Mouse (Mus musculus): Measurements from ENCODE around the gene Agbl2. TPM values are rescaled to one million over a fixed set of nuclear protein-coding genes. Genes with fewer than 3 reads are reported as not detected.

Agbl2 gene
- polyA plus RNA-seq, 1 experiment from 2014 or later: 0.89 TPM

GRCm38 (mm10) chr2:90746538-90746865 is 36.0 kb upstream of the Agbl2 start:
- ATAC-seq (no peak), DNase-seq (ENCODE audit: low spot score) (peak; percentile 3)
- H3K4me2 ChIP-seq (ENCODE audit: low read length): peak overlapping the region; percentile 69
- H3K27ac ChIP-seq (ENCODE audit: low read depth, low read length): no peak overlapping the region
- H3K4me3 ChIP-seq (ENCODE audit: low read depth, low read length): peak overlapping the region; percentile 95
- H3K27me3 ChIP-seq (replicated peaks; ENCODE audit: control insufficient read depth, insufficient read depth, low read length): no peaks in the 10 kb centered on the region
- no peaks in the 10 kb centered on the region for H3K9me3 ChIP-seq (replicated peaks; ENCODE audit: control insufficient read depth, low read length)
- peaks cover 33% of the 10 kb centered on the region for H3K36me3 ChIP-seq (ENCODE audit: control insufficient read depth, insufficient read depth, low read length)
- H3K9ac ChIP-seq (ENCODE audit: low read length): peak overlapping the region; percentile 98
- peaks cover 16% of the 10 kb centered on the region for H3K4me1 ChIP-seq (ENCODE audit: control insufficient read depth, insufficient read depth, low read length)
- 11% methylated on average over 4 of the region's 4 CpGs for WGBS

- DNase-seq (ENCODE audit: low spot score) (no peak), ATAC-seq (no peak)
- 96% methylated on average over 10 of the region's 10 CpGs for WGBS
- Histone ChIP-seq H3K27me3 (replicated peaks; ENCODE audit: control insufficient read depth, insufficient read depth, low read length) (no peaks in the 10 kb centered on the region), H3K4me2 (ENCODE audit: low read length) (peak overlapping the region; percentile 69), H3K27ac (ENCODE audit: low read depth, low read length) (no peak overlapping the region), H3K4me3 (ENCODE audit: low read depth, low read length) (peak overlapping the region; percentile 95), H3K4me1 (ENCODE audit: control insufficient read depth, insufficient read depth, low read length) (peaks cover 16% of the 10 kb centered on the region), H3K9me3 (replicated peaks; ENCODE audit: control insufficient read depth, low read length) (no peaks in the 10 kb centered on the region), H3K36me3 (ENCODE audit: control insufficient read depth, insufficient read depth, low read length) (peaks cover 39% of the 10 kb centered on the region), H3K9ac (ENCODE audit: low read length) (0 out of 2 replicates have a peak overlapping the region, but pooled peaks have one; percentile 98)
Observed at GRCm38 (mm10) chr2:90747131-90747530, 35.4 kb upstream of the Agbl2 start.

- H3K9ac ChIP-seq (ENCODE audit: low read length): no peak overlapping the region
- no peaks in the 10 kb centered on the region for H3K9me3 ChIP-seq (replicated peaks; ENCODE audit: control insufficient read depth, low read length)
- H3K4me3 ChIP-seq (ENCODE audit: low read depth, low read length): no peak overlapping the region
- DNase-seq (ENCODE audit: low spot score) (no peak), ATAC-seq (no peak)
- H3K27me3 ChIP-seq (replicated peaks; ENCODE audit: control insufficient read depth, insufficient read depth, low read length): no peaks in the 10 kb centered on the region
- no peak overlapping the region for H3K4me2 ChIP-seq (ENCODE audit: low read length)
- H3K4me1 ChIP-seq (ENCODE audit: control insufficient read depth, insufficient read depth, low read length): peaks cover 16% of the 10 kb centered on the region
- H3K27ac ChIP-seq (ENCODE audit: low read depth, low read length): no peak overlapping the region
- 71% methylated on average over 6 of the region's 6 CpGs for WGBS
- H3K36me3 ChIP-seq (ENCODE audit: control insufficient read depth, insufficient read depth, low read length): peaks cover 65% of the 10 kb centered on the region
Observed at GRCm38 (mm10) chr2:90749676-90750459, 32.7 kb upstream of the Agbl2 start.

- Histone ChIP-seq H3K9ac (ENCODE audit: low read length) (no peak overlapping the region), H3K4me3 (ENCODE audit: low read depth, low read length) (no peak overlapping the region), H3K4me1 (ENCODE audit: control insufficient read depth, insufficient read depth, low read length) (peaks cover 9% of the 10 kb centered on the region; the same call in 1 of the 2 replicates), H3K36me3 (ENCODE audit: control insufficient read depth, insufficient read depth, low read length) (peaks cover 82% of the 10 kb centered on the region), H3K4me2 (ENCODE audit: low read length) (no peak overlapping the region), H3K27me3 (replicated peaks; ENCODE audit: control insufficient read depth, insufficient read depth, low read length) (no peaks in the 10 kb centered on the region), H3K9me3 (replicated peaks; ENCODE audit: control insufficient read depth, low read length) (no peaks in the 10 kb centered on the region), H3K27ac (ENCODE audit: low read depth, low read length) (no peak overlapping the region)
- WGBS: 95% methylated on average over 2 of the region's 2 CpGs
- ATAC-seq: no peak
- no peak for DNase-seq (ENCODE audit: low spot score)
Observed at GRCm38 (mm10) chr2:90753565-90753964, 29.0 kb upstream of the Agbl2 start.

- H3K27ac ChIP-seq (ENCODE audit: low read depth, low read length): no peak overlapping the region
- DNase-seq (ENCODE audit: low spot score) (no peak), ATAC-seq (no peak)
- no peaks in the 10 kb centered on the region for H3K27me3 ChIP-seq (replicated peaks; ENCODE audit: control insufficient read depth, insufficient read depth, low read length)
- no peak overlapping the region for H3K9ac ChIP-seq (ENCODE audit: low read length)
- no peak overlapping the region for H3K4me2 ChIP-seq (ENCODE audit: low read length)
- peaks cover 3% of the 10 kb centered on the region; the same call in 1 of the 2 replicates for H3K4me1 ChIP-seq (ENCODE audit: control insufficient read depth, insufficient read depth, low read length)
- no peaks in the 10 kb centered on the region for H3K9me3 ChIP-seq (replicated peaks; ENCODE audit: control insufficient read depth, low read length)
- H3K36me3 ChIP-seq (ENCODE audit: control insufficient read depth, insufficient read depth, low read length): peaks cover 83% of the 10 kb centered on the region
- no peak overlapping the region for H3K4me3 ChIP-seq (ENCODE audit: low read depth, low read length)
- WGBS: 97% methylated on average over 3 of the region's 3 CpGs
Observed at GRCm38 (mm10) chr2:90754188-90754587, 28.3 kb upstream of the Agbl2 start.

GRCm38 (mm10) chr2:90765123-90765522 is 17.4 kb upstream of the Agbl2 start:
- Histone ChIP-seq H3K4me3 (ENCODE audit: low read depth, low read length) (no peak overlapping the region), H3K4me1 (ENCODE audit: control insufficient read depth, insufficient read depth, low read length) (no peaks in the 10 kb centered on the region), H3K36me3 (ENCODE audit: control insufficient read depth, insufficient read depth, low read length) (peaks cover 94% of the 10 kb centered on the region), H3K4me2 (ENCODE audit: low read length) (no peak overlapping the region), H3K9ac (ENCODE audit: low read length) (no peak overlapping the region), H3K27me3 (replicated peaks; ENCODE audit: control insufficient read depth, insufficient read depth, low read length) (no peaks in the 10 kb centered on the region), H3K27ac (ENCODE audit: low read depth, low read length) (no peak overlapping the region), H3K9me3 (replicated peaks; ENCODE audit: control insufficient read depth, low read length) (no peaks in the 10 kb centered on the region)
- no peak for DNase-seq (ENCODE audit: low spot score)
- ATAC-seq: no peak
- 86% methylated on average over 3 of the region's 3 CpGs for WGBS

GRCm38 (mm10) chr2:90781323-90781722 is 1.2 kb upstream of the Agbl2 start:
- H3K4me1 ChIP-seq (ENCODE audit: control insufficient read depth, insufficient read depth, low read length): peaks cover 2% of the 10 kb centered on the region; the same call in 1 of the 2 replicates
- no peaks in the 10 kb centered on the region for H3K27me3 ChIP-seq (replicated peaks; ENCODE audit: control insufficient read depth, insufficient read depth, low read length)
- 43% methylated on average over 3 of the region's 3 CpGs for WGBS
- ATAC-seq (no peak), DNase-seq (ENCODE audit: low spot score) (no peak)
- H3K36me3 ChIP-seq (ENCODE audit: control insufficient read depth, insufficient read depth, low read length): peaks cover 49% of the 10 kb centered on the region
- no peak overlapping the region for H3K27ac ChIP-seq (ENCODE audit: low read depth, low read length)
- H3K9ac ChIP-seq (ENCODE audit: low read length): no peak overlapping the region
- H3K9me3 ChIP-seq (replicated peaks; ENCODE audit: control insufficient read depth, low read length): no peaks in the 10 kb centered on the region
- H3K4me2 ChIP-seq (ENCODE audit: low read length): no peak overlapping the region
- H3K4me3 ChIP-seq (ENCODE audit: low read depth, low read length): no peak overlapping the region

GRCm38 (mm10) chr2:90781938-90782337 is 589 bp upstream of the Agbl2 start:
- Histone ChIP-seq H3K4me3 (ENCODE audit: low read depth, low read length) (no peak overlapping the region), H3K27me3 (replicated peaks; ENCODE audit: control insufficient read depth, insufficient read depth, low read length) (no peaks in the 10 kb centered on the region), H3K27ac (ENCODE audit: low read depth, low read length) (no peak overlapping the region), H3K4me1 (ENCODE audit: control insufficient read depth, insufficient read depth, low read length) (peaks cover 2% of the 10 kb centered on the region; the same call in 1 of the 2 replicates), H3K9ac (ENCODE audit: low read length) (no peak overlapping the region), H3K4me2 (ENCODE audit: low read length) (no peak overlapping the region), H3K9me3 (replicated peaks; ENCODE audit: control insufficient read depth, low read length) (no peaks in the 10 kb centered on the region), H3K36me3 (ENCODE audit: control insufficient read depth, insufficient read depth, low read length) (peaks cover 43% of the 10 kb centered on the region)
- no peak for DNase-seq (ENCODE audit: low spot score)
- no peak for ATAC-seq
- WGBS: 48% methylated on average over 2 of the region's 2 CpGs

- Histone ChIP-seq H3K4me1 (ENCODE audit: control insufficient read depth, insufficient read depth, low read length) (peaks cover 2% of the 10 kb centered on the region; the same call in 1 of the 2 replicates), H3K9me3 (replicated peaks; ENCODE audit: control insufficient read depth, low read length) (no peaks in the 10 kb centered on the region), H3K36me3 (ENCODE audit: control insufficient read depth, insufficient read depth, low read length) (peaks cover 32% of the 10 kb centered on the region), H3K4me2 (ENCODE audit: low read length) (peak overlapping the region; percentile 55), H3K27me3 (replicated peaks; ENCODE audit: control insufficient read depth, insufficient read depth, low read length) (no peaks in the 10 kb centered on the region), H3K27ac (ENCODE audit: low read depth, low read length) (no peak overlapping the region), H3K4me3 (ENCODE audit: low read depth, low read length) (peak overlapping the region; percentile 21), H3K9ac (ENCODE audit: low read length) (peak overlapping the region; percentile 37)
- 4% methylated on average over 25 of the region's 29 CpGs for WGBS
- ATAC-seq (peak; percentile 42), DNase-seq (ENCODE audit: low spot score) (no peak)
Observed at GRCm38 (mm10) chr2:90782901-90783486, 467 bp downstream of the Agbl2 start.

All from forebrain, embryonic 14.5 days (tissue).